Mouse (Mus musculus): ENCODE results near the gene Hist1h2ab. TPM values are rescaled to one million over a fixed set of nuclear protein-coding genes. Genes with fewer than 3 reads are reported as not detected.
"Not testable (repeated sequence)": the region's sequence is repeated elsewhere in the genome, so short reads cannot be mapped to it uniquely, and the experiment has no call there.

Gene Hist1h2ab
- polyA plus RNA-seq, 1 experiment from 2014 or later = 0.40 TPM

- TF ChIP-seq CTCF (IDR thresholded peaks at IDR 0.05) = no peak
- in situ Hi-C loops (cut with MboI; ENCODE audit: low pct_unique_long_range_greater_than_20kb) = loop anchor here (5.0 to 25.0 kb wide), 3 partner anchors 166 to 1708 kb away; partner anchors contain the start of genes Hist1h2ah, Hist1h2bk and Hist1h3d
- H3K27me3 ChIP-seq = no peaks in the 10 kb centered on the region
- ATAC-seq (no peak), DNase-seq (ENCODE audit: low read depth, low spot score) (no peak)
- ChIA-PET CTCF (interaction anchor here (15.1 kb wide), 1 partner anchor 43 kb away, joined by 137 read pairs; the partner anchor contains the start of gene Hist1h4c), POLR2A (no interaction called here)
Observed at GRCm38 (mm10) chr13:23743215-23743614, 7.7 kb upstream of the Hist1h2ab start.

GRCm38 (mm10) chr13:23743963-23744362, 7.0 kb upstream of the Hist1h2ab start:
- DNase-seq (ENCODE audit: low read depth, low spot score) (no peak), ATAC-seq (no peak)
- no peaks in the 10 kb centered on the region for H3K27me3 ChIP-seq
- in situ Hi-C loops (cut with MboI; ENCODE audit: low pct_unique_long_range_greater_than_20kb) = loop anchor here (5.0 to 25.0 kb wide), 3 partner anchors 167 to 1709 kb away; partner anchors contain the start of genes Hist1h2ah, Hist1h2bk and Hist1h3d
- TF ChIP-seq CTCF (IDR thresholded peaks at IDR 0.05) = no peak
- CTCF ChIA-PET = interaction anchor here (15.1 kb wide), 1 partner anchor 44 kb away, joined by 137 read pairs; the partner anchor contains the start of gene Hist1h4c
- POLR2A ChIA-PET = no interaction called here

- ChIA-PET CTCF (interaction anchor here (15.1 kb wide), 1 partner anchor 45 kb away, joined by 137 read pairs; the partner anchor contains the start of gene Hist1h4c), POLR2A (no interaction called here)
- in situ Hi-C loops (cut with MboI; ENCODE audit: low pct_unique_long_range_greater_than_20kb) = loop anchor here (5.0 to 25.0 kb wide), 3 partner anchors 167 to 1710 kb away; partner anchors contain the start of genes Hist1h2ah, Hist1h2bk and Hist1h3d
- ATAC-seq (no peak), DNase-seq (ENCODE audit: low read depth, low spot score) (no peak)
- TF ChIP-seq CTCF (IDR thresholded peaks at IDR 0.05) = no peak
- H3K27me3 ChIP-seq = no peaks in the 10 kb centered on the region
Observed at GRCm38 (mm10) chr13:23744421-23745380, 6.2 kb upstream of the Hist1h2ab start.

GRCm38 (mm10) chr13:23745381-23746161, 5.4 kb upstream of the Hist1h2ab start, which contains the start of gene Hist1h3c:
Gene Hist1h3c, minus strand, starts transcription at chr13:23745602.
- TF ChIP-seq CTCF (IDR thresholded peaks at IDR 0.05) = no peak
- POLR2A ChIA-PET = no interaction called here
- ATAC-seq (no peak), DNase-seq (ENCODE audit: low read depth, low spot score) (no peak)
- in situ Hi-C loops (cut with MboI; ENCODE audit: low pct_unique_long_range_greater_than_20kb) = loop anchor here (10.0 to 25.0 kb wide), 2 partner anchors 308 to 1711 kb away; partner anchors contain the start of genes Hist1h2ah and Hist1h2bk
- H3K27me3 ChIP-seq = no peaks in the 10 kb centered on the region
- CTCF ChIA-PET = interaction anchor here (15.1 kb wide), 1 partner anchor 46 kb away, joined by 137 read pairs; the partner anchor contains the start of gene Hist1h4c

GRCm38 (mm10) chr13:23746201-23747080, 4.5 kb upstream of the Hist1h2ab start, which contains the start of gene Hist1h2bb:
Gene Hist1h2bb, plus strand, starts transcription at chr13:23746734.
- ATAC-seq = peak; percentile 86
- not testable (repeated sequence) for H3K27me3 ChIP-seq; DNase-seq (ENCODE audit: low read depth, low spot score)
- ChIA-PET POLR2A (interaction anchor here (0.8 kb wide), 1 partner anchor 164 kb away, joined by 3 read pairs; no protein-coding TSS in a partner anchor), CTCF (interaction anchor here (1.2 to 15.1 kb wide), 2 partner anchors 14 to 46 kb away, joined by 3 to 137 read pairs; partner anchors contain the start of gene Hist1h4c)
- in situ Hi-C loops (cut with MboI; ENCODE audit: low pct_unique_long_range_greater_than_20kb) = loop anchor here (10.0 to 25.0 kb wide), 2 partner anchors 309 to 1712 kb away; partner anchors contain the start of genes Hist1h2ah and Hist1h2bk

GRCm38 (mm10) chr13:23747081-23747891, 3.6 kb upstream of the Hist1h2ab start:
- TF ChIP-seq CTCF (IDR thresholded peaks at IDR 0.05) = no peak
- CTCF ChIA-PET = interaction anchor here (1.2 kb wide), 1 partner anchor 13 kb away, joined by 3 read pairs; no protein-coding TSS in a partner anchor
- peak; percentile 6 for ATAC-seq
- in situ Hi-C loops (cut with MboI; ENCODE audit: low pct_unique_long_range_greater_than_20kb) = loop anchor here (10.0 to 25.0 kb wide), 2 partner anchors 310 to 1712 kb away; partner anchors contain the start of genes Hist1h2ah and Hist1h2bk
- DNase-seq (ENCODE audit: low read depth, low spot score) = no peak
- H3K27me3 ChIP-seq = no peaks in the 10 kb centered on the region
- POLR2A ChIA-PET = interaction anchor here (0.8 kb wide), 1 partner anchor 165 kb away, joined by 3 read pairs; no protein-coding TSS in a partner anchor

- ChIA-PET CTCF (no interaction called here), POLR2A (no interaction called here)
- no peak for ATAC-seq
- no peak for TF ChIP-seq CTCF (IDR thresholded peaks at IDR 0.05)
- in situ Hi-C loops (cut with MboI; ENCODE audit: low pct_unique_long_range_greater_than_20kb) = loop anchor here (10.0 to 25.0 kb wide), 2 partner anchors 311 to 1713 kb away; partner anchors contain the start of genes Hist1h2ah and Hist1h2bk
- H3K27me3 ChIP-seq = no peaks in the 10 kb centered on the region
- no peak for DNase-seq (ENCODE audit: low read depth, low spot score)
Observed at GRCm38 (mm10) chr13:23747892-23748288, 3.0 kb upstream of the Hist1h2ab start.

- DNase-seq (ENCODE audit: low read depth, low spot score) (no peak), ATAC-seq (no peak)
- in situ Hi-C loops (cut with MboI; ENCODE audit: low pct_unique_long_range_greater_than_20kb) = loop anchor here (10.0 to 25.0 kb wide), 3 partner anchors 312 to 1962 kb away; partner anchors contain the start of genes Hist1h1b, Hist1h2ah, Hist1h2an and Hist1h2bk
- no peak for TF ChIP-seq CTCF (IDR thresholded peaks at IDR 0.05)
- H3K27me3 ChIP-seq = no peaks in the 10 kb centered on the region
- CTCF ChIA-PET = no interaction called here
- POLR2A ChIA-PET = interaction anchor here (1.0 kb wide), 1 partner anchor 128 kb away, joined by 3 read pairs; no protein-coding TSS in a partner anchor
Observed at GRCm38 (mm10) chr13:23749563-23750121, 1.3 kb upstream of the Hist1h2ab start.
